Mouse (Mus musculus): Measurements from ENCODE around the gene Olfr706. TPM values are rescaled to one million over a fixed set of nuclear protein-coding genes. Genes with fewer than 3 reads are reported as not detected.

Olfr706 gene
- polyA plus RNA-seq, 1 experiment from 2014 or later = not detected

Other genes with a start within 250 kb of the Olfr706 start
- gene Olfr693, start 207.6 kb downstream of the Olfr706 start, polyA plus RNA-seq (2014; fragmentation: Nextera tagmentation; extraction: Ambion mirVana) = not detected in 2 replicates
- not detected in 2 replicates for gene Olfr694, start 196.3 kb downstream of the Olfr706 start, polyA plus RNA-seq (2014; fragmentation: Nextera tagmentation; extraction: Ambion mirVana)
- not detected in 2 replicates for gene Olfr695, start 171.8 kb downstream of the Olfr706 start, polyA plus RNA-seq (2014; fragmentation: Nextera tagmentation; extraction: Ambion mirVana)
- not detected in 2 replicates for gene Olfr697, start 145.7 kb downstream of the Olfr706 start, polyA plus RNA-seq (2014; fragmentation: Nextera tagmentation; extraction: Ambion mirVana)
- gene Olfr698, start 132.8 kb downstream of the Olfr706 start, polyA plus RNA-seq (2014; fragmentation: Nextera tagmentation; extraction: Ambion mirVana) = not detected in 2 replicates
- gene Olfr699, start 95.0 kb downstream of the Olfr706 start, polyA plus RNA-seq (2014; fragmentation: Nextera tagmentation; extraction: Ambion mirVana) = not detected in 2 replicates
- not detected in 2 replicates for gene Olfr700, start 79.3 kb downstream of the Olfr706 start, polyA plus RNA-seq (2014; fragmentation: Nextera tagmentation; extraction: Ambion mirVana)
- not detected in 2 replicates for gene Olfr701, start 74.0 kb downstream of the Olfr706 start, polyA plus RNA-seq (2014; fragmentation: Nextera tagmentation; extraction: Ambion mirVana)
- not detected in 2 replicates for gene Olfr702, start 54.3 kb downstream of the Olfr706 start, polyA plus RNA-seq (2014; fragmentation: Nextera tagmentation; extraction: Ambion mirVana)
- not detected in 2 replicates for gene Olfr703, start 44.8 kb downstream of the Olfr706 start, polyA plus RNA-seq (2014; fragmentation: Nextera tagmentation; extraction: Ambion mirVana)
- not detected in 2 replicates for gene Olfr704, start 25.0 kb downstream of the Olfr706 start, polyA plus RNA-seq (2014; fragmentation: Nextera tagmentation; extraction: Ambion mirVana)
- gene Olfr705, start 11.3 kb downstream of the Olfr706 start, polyA plus RNA-seq (2014; fragmentation: Nextera tagmentation; extraction: Ambion mirVana) = not detected in 2 replicates
- not detected in 2 replicates for gene Olfr707, start 13.1 kb upstream of the Olfr706 start, polyA plus RNA-seq (2014; fragmentation: Nextera tagmentation; extraction: Ambion mirVana)
- not detected in 2 replicates for gene Olfr1532-ps1, start 19.8 kb upstream of the Olfr706 start, polyA plus RNA-seq (2014; fragmentation: Nextera tagmentation; extraction: Ambion mirVana)
- gene Olfr709-ps1, start 44.1 kb upstream of the Olfr706 start, polyA plus RNA-seq (2014; fragmentation: Nextera tagmentation; extraction: Ambion mirVana) = not detected in 2 replicates
- gene Olfr710, start 60.1 kb upstream of the Olfr706 start, polyA plus RNA-seq (2014; fragmentation: Nextera tagmentation; extraction: Ambion mirVana) = not detected in 2 replicates
- gene Olfr6, start 75.8 kb upstream of the Olfr706 start, polyA plus RNA-seq (2014; fragmentation: Nextera tagmentation; extraction: Ambion mirVana) = not detected in 2 replicates
- gene Olfr711, start 87.3 kb upstream of the Olfr706 start, polyA plus RNA-seq (2014; fragmentation: Nextera tagmentation; extraction: Ambion mirVana) = not detected in 2 replicates
- gene Olfr2, start 117.9 kb upstream of the Olfr706 start, polyA plus RNA-seq (2014; fragmentation: Nextera tagmentation; extraction: Ambion mirVana) = not detected in 2 replicates
- not detected in 2 replicates for gene Olfr713, start 143.0 kb upstream of the Olfr706 start, polyA plus RNA-seq (2014; fragmentation: Nextera tagmentation; extraction: Ambion mirVana)
- gene Olfr714, start 182.8 kb upstream of the Olfr706 start, polyA plus RNA-seq (2014; fragmentation: Nextera tagmentation; extraction: Ambion mirVana) = not detected in 2 replicates
- not detected in 2 replicates for gene Olfr17, start 205.1 kb upstream of the Olfr706 start, polyA plus RNA-seq (2014; fragmentation: Nextera tagmentation; extraction: Ambion mirVana)
- gene Olfr715b, start 222.2 kb upstream of the Olfr706 start, polyA plus RNA-seq (2014; fragmentation: Nextera tagmentation; extraction: Ambion mirVana) = not detected in 2 replicates
- gene Olfr715, start 242.9 kb upstream of the Olfr706 start, polyA plus RNA-seq (2014; fragmentation: Nextera tagmentation; extraction: Ambion mirVana) = not detected in 2 replicates

Measured in limb, embryonic 11.5 days (tissue).